Mouse (Mus musculus) cortical plate, adult 2 months (tissue): ENCODE measurements around the gene Dab2ip. TPM values are rescaled to one million over a fixed set of nuclear protein-coding genes. Genes with fewer than 3 reads are reported as not detected.

ENCODE experiments used
- H3K27ac ChIP-seq: fragments of 200-500 bp; 2 replicates; pipeline ENCODE4 v1.5.1; 2012; ENCODE audit warnings: low read length, control low read depth, inconsistent platforms; ENCODE audit not compliant: insufficient read depth
- H3K4me1 ChIP-seq: fragments of 200-500 bp; 2 replicates; pipeline ENCODE4 v1.6.1; 2011; ENCODE audit warnings: low read length; ENCODE audit not compliant: control insufficient read depth, insufficient read depth
- H3K4me3 ChIP-seq: fragments of 200-500 bp; 2 replicates; pipeline ENCODE4 v1.5.1; 2011; ENCODE audit warnings: mild to moderate bottlenecking, low read length, control low read depth; ENCODE audit not compliant: insufficient read depth
- CTCF ChIP-seq: fragments of 200-500 bp; IDR thresholded peaks from 2 replicates; pipeline ENCODE4 v1.5.1; 2011; ENCODE audit warnings: mild to moderate bottlenecking, control low read depth, low read length; ENCODE audit not compliant: insufficient read depth; ENCODE audit errors: extremely low read depth
- POLR2A ChIP-seq: fragments of 200-500 bp; IDR thresholded peaks from 2 replicates; pipeline ENCODE4 v1.6.1; 2011; ENCODE audit warnings: mild to moderate bottlenecking, low read length, control low read depth; ENCODE audit not compliant: insufficient read depth; ENCODE audit errors: extremely low read depth
- polyA plus RNA-seq: library from polyadenylated mRNA; depleted of rRNA; stranded (reverse); fragments of >200 nt; gene quantifications from 2 replicates; pipeline ENCODE4 v1.2.3, GENCODE M21; 2012; rRNA removed

The Dab2ip gene
- polyA plus RNA-seq: 114 and 120 TPM in 2 replicates

DNA sequence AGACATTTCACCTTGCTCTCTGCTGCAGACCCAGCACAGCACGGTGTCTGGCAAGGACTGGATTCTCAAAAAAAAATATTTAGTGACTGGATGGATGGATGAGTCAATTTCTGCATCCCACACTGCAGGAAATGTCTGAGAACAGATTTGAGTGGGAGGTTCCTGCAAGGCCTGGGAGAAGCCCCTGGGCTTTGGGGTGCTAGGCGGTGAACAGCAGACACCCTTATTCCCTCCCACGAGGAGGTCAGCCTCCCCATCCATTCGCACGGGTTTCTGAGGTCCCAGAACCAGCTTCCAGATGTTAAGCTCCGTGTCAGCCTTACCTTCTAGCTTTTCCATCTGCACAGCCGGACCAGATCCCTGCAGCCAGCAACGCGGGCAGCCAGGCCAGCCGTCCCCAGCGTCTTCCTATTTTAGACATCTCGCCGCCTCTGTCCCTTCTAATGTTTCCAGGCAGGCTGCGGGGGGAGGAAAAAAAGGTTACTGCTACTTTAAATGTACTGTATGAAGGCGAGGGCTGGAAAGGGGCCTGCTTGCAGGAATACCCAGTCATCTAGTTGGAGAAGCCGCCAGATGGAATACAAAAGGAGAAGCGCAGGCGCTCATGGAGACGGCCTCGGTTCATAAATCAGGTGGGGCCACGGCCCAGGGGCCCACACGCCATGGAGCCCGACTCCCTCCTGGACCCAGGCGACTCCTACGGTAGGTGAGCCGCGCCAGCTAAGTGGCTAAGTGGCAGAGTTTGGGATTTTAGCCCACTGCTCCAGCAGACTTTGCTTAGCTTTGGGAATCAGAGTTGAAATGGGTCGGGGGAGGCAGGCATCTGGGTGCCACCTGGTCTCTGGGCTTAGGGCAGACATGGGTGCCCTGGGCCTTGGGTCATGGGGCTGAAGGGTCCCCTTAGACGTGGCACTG is at the start of gene Dab2ip:
Gene Dab2ip, plus strand, starts transcription at position 356 of the 915 bp plus-strand sequence.
- peak within 1 kb of the TSS; percentile 83 for H3K27ac ChIP-seq
- TF ChIP-seq POLR2A: no peak
- TF ChIP-seq CTCF: no peak
- H3K4me3 ChIP-seq: peak within 1 kb of the TSS; percentile 68
- H3K4me1 ChIP-seq: peaks cover 7% of the 10 kb centered on the region

DNA sequence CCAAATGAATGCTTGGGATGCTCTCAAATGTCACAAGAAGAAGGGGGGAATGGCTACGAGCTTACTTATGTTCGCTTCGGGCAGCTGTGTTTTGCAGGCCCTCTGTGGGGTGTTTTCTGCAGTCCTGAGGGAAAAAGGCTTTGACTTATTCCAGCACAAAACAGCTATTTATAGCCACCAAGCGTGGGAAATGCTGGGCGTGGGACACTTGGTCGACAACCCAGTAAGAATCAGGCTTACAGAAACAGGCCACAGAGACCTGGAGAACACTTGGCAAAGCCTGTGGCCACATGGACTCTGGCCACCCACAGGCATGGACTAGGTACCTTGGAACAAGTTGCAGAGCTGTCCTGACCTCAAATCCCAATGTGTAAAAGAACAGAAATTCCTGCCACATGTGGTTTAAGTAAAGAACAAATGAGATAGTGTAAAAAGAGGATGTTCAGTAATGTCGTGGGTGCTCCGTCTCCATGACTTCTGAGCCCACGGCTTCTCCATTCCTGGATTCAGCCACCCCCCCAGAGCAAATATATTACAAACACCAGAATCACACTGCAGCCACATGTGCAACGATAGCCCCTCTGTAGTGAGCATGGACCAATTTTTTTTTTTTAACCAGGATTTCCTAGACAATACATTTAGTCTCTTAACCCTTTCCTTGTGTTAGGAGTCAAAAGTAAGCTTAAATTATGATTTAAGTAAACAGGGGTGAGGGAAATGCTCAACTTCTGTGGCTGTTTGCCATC is 49.3 kb upstream of the Dab2ip start:
- TF ChIP-seq POLR2A (no peak), CTCF (no peak)
- peaks cover 5% of the 10 kb centered on the region for H3K4me1 ChIP-seq
- peak overlapping the region; percentile 7; the same call in 1 of the 2 replicates for H3K27ac ChIP-seq
- H3K4me3 ChIP-seq: no peak overlapping the region

DNA sequence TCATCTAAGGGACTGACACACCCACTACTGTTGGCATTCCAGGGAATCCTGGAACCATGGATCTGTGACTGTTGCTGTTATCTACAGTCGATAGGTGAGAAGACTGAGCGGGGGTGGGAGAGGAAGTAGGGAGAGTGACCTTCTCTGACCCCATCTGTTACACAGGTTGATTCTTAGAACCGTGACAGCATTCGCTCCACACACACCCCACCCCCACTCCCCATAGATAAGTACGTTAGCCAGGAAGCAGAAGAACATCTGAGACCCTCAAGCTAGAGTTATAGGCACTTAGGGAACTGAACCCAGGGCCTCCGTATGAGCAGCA is 48.8 kb upstream of the Dab2ip start:
- Histone ChIP-seq H3K27ac (no peak overlapping the region), H3K4me1 (peaks cover 5% of the 10 kb centered on the region), H3K4me3 (no peak overlapping the region)
- TF ChIP-seq POLR2A (no peak), CTCF (no peak)

DNA sequence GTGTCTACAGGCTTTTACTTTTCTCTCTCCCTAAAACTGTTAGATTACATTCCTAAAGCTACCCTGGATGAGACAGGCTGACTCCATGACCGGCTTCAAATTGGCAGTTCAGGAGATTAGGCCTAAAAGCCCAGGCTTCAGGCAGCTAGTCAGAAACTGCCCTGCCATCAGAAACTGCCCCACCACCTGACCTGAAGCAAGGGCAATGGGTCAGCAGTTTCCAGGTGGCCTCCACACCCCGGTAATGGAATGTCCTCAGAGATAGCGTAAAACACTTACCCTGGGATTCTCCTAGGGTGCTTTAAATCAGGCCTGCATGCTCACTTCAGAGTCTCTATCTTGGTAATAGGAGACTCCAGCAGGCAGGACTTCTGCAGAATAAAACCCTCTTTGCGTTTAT is 48.2 kb upstream of the Dab2ip start:
- no peak overlapping the region for H3K4me3 ChIP-seq
- H3K27ac ChIP-seq: no peak overlapping the region
- peaks cover 5% of the 10 kb centered on the region for H3K4me1 ChIP-seq
- TF ChIP-seq POLR2A (no peak), CTCF (no peak)

DNA sequence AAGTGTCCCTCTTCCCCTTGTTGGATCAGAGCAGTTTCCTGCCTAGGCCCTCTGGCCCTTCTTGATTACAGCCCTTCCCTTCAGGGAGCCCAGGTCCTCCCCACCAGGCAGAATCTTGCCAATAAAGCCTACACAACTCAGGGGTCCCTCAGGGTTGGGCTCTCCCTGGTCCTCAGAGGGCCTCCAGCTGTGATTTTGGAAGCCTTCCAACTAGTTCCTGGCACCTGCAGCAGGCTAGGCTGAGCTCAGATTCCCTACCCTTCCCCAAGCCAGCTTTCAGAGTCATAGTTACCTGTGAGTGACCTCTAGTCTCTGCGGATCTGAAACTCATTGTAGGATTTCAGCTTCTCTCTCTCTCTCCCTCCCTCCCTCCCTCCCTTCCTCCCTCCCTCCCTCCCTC is 47.1 kb upstream of the Dab2ip start:
- Histone ChIP-seq H3K27ac (no peak overlapping the region), H3K4me1 (peaks cover 5% of the 10 kb centered on the region), H3K4me3 (no peak overlapping the region)
- TF ChIP-seq CTCF: no peak
- TF ChIP-seq POLR2A: no peak

DNA sequence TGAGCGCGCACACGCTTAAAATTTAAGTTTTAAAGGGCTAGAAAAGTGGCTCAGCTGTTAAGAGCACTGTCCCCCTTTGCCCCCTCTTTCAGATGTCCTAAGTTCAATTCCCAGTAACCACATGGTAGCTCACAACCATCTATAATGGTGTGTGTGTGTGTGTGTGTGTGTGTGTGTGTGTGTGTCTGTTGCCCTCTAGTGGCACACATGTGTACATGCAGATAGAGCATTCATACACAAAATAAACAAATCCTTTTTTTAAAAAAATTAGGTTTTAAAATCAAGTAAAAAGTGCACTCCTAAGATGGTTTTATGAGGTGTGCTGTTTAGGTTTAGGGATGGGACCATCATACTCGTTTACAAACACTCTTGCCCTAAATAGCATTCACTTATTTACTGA is 45.8 kb upstream of the Dab2ip start:
- TF ChIP-seq POLR2A (no peak), CTCF (0 out of 2 replicates have a peak, but pooled peaks have one; percentile 2)
- Histone ChIP-seq H3K27ac (no peak overlapping the region), H3K4me3 (no peak overlapping the region), H3K4me1 (peaks cover 3% of the 10 kb centered on the region)

DNA sequence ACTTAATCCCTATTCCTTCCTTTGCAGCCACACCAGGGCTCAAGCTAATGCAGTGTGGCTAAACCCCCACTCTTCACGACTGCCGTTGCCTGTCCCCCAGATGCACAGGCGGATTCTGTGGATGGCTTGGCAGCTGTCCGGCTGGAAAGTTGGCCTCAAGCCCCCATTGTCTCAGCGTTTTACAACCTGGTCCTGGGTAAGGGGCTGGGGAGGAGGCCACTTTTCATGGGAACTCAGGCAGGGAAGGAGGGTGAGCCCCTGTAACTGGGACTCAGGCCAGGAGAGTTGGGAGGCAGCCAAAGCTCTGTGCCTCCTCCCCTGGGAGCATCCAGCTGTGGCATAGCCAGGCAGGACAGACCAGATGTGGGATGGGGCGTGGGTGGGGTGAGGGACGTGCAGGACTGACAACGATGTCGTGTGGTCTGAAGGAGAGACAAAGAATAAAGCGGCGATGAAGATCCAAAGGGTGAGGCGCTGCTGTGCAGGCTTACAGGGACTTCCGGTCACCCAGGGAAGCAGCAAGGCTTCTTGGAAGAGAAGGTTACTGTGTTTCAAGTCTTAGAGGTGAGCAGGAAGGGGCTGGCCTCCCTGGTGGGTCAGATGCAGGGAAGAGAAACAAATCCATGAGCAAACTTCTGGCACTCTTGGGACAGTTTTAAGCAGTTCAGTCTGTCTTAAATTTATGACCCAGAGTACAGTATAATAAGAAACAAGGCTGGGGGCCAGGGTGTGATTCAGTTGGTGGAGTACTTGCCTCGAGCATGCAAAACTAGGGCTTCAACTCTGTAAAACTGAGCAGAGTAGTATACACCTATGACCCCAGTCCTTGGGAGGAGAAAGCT is 43.8 kb upstream of the Dab2ip start:
- H3K4me3 ChIP-seq: no peak overlapping the region
- peaks cover 1% of the 10 kb centered on the region for H3K4me1 ChIP-seq
- TF ChIP-seq CTCF: no peak
- TF ChIP-seq POLR2A: no peak
- no peak overlapping the region for H3K27ac ChIP-seq

DNA sequence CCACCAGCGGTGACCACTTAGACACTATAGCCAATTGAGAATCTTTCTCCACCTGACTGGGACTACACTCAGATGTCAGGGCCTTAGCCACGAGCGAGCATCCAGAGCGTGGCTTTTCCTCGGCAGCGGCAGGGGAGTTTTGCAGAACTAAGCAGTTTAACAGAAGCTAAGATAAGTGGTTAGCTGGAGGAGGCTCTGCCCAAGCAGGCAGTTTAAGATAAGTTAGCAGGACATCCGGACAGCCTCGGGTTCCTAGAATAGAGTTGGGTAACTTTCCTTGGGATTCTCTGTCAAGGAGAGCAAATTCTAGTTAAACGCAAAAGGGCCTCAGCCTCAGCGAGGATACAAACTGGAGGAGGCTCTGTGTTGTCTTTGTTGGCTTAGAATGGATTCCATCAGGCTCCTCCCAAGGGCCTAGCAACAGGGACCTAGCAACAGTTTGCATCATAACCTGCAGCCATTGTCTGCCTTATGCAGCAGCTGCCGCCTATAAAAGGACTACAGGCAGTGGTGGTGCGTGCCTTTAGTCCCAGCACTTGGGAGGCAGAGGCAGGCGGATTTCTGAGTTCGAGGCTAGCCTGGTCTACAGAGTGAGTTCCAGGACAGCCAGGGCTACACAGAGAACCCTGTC is 31.3 kb upstream of the Dab2ip start:
- Histone ChIP-seq H3K27ac (no peak overlapping the region), H3K4me3 (no peak overlapping the region), H3K4me1 (no peaks in the 10 kb centered on the region)
- TF ChIP-seq POLR2A: no peak
- no peak for TF ChIP-seq CTCF

DNA sequence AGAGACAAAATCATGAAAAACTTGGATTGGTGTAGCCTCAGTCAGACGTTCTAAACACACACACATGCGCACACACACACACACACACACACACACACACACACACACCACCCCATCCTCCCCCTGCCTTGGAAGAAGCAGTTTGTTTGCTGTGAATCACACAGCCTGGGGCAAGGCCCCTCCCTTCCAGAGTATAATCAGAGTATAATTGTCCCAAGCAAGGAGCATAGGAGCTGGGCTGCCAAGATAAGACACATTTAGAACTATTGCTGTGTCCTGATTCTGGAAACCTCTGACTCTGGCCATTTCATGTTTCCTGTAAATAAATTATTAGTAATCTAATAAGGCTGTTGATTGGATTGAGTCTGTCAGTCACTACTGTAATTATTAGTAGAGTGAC is 29.0 kb upstream of the Dab2ip start:
- Histone ChIP-seq H3K27ac (no peak overlapping the region), H3K4me1 (no peaks in the 10 kb centered on the region), H3K4me3 (no peak overlapping the region)
- TF ChIP-seq CTCF: no peak
- no peak for TF ChIP-seq POLR2A
